Mouse (Mus musculus) G1E (cell line): Measurements from ENCODE around the gene Map3k5. TPM values are rescaled to one million over a fixed set of nuclear protein-coding genes. Genes with fewer than 3 reads are reported as not detected.

Experiments
- ATAC-seq: 2 replicates; pipeline ENCODE4 v1.8.0; 2016; ENCODE audit warnings: mild to moderate bottlenecking; ENCODE audit not compliant: insufficient number of reproducible peaks, poor library complexity, low FRiP score, severe bottlenecking; ENCODE audit errors: extremely low read depth
- DNase-seq: peaks from one replicate; pipeline ENCODE4 v3.0.0; 2012; ENCODE audit warnings: low spot score
- H3K27me3 ChIP-seq: 2 replicates; pipeline ENCODE4 v1.6.1; 2012; ENCODE audit warnings: mild to moderate bottlenecking, low read length, inconsistent platforms; ENCODE audit not compliant: insufficient read depth
- H3K36me3 ChIP-seq: replicated peaks from 2 replicates; pipeline ENCODE3; 2012; ENCODE audit warnings: mild to moderate bottlenecking, inconsistent platforms
- H3K4me1 ChIP-seq: 2 replicates; pipeline ENCODE4 v1.6.1; 2012; ENCODE audit warnings: low read depth, low read length, inconsistent platforms, mixed read lengths; ENCODE audit not compliant: insufficient read depth
- H3K4me3 ChIP-seq: 2 replicates; pipeline ENCODE4 v1.5.1; 2012; ENCODE audit warnings: low read depth, mild to moderate bottlenecking, inconsistent platforms, low read length, moderate library complexity, mixed read lengths
- H3K9me3 ChIP-seq: replicated peaks from 2 replicates; pipeline ENCODE4 v1.6.1; 2012; ENCODE audit warnings: inconsistent platforms
- CTCF ChIP-seq: IDR thresholded peaks from 2 replicates; pipeline ENCODE4 v1.5.1; 2012; ENCODE audit warnings: low read depth, low read length, inconsistent platforms, mixed read lengths
- GATA1 ChIP-seq: IDR thresholded peaks from 2 replicates; pipeline ENCODE4 v1.6.1; 2012; ENCODE audit warnings: borderline replicate concordance, low read length, inconsistent platforms, mixed read lengths
- GATA2 ChIP-seq: IDR thresholded peaks from 2 replicates; pipeline ENCODE4 v1.6.1; 2012; ENCODE audit warnings: low read depth, low read length, inconsistent platforms, borderline replicate concordance
- POLR2AphosphoS5 ChIP-seq: IDR thresholded peaks from 2 replicates; pipeline ENCODE4 v1.6.1; 2012; ENCODE audit warnings: low read depth, low read length, inconsistent platforms; ENCODE audit not compliant: insufficient replicate concordance
- TAL1 ChIP-seq: conservative IDR thresholded peaks from 2 replicates; pipeline ENCODE4 v1.6.1; 2012; ENCODE audit warnings: low read depth, low read length, inconsistent platforms, mixed read lengths
- polyA plus RNA-seq: library from polyadenylated mRNA; stranded (reverse); fragments of >175 nt; gene quantifications from 2 replicates; pipeline ENCODE4 v1.2.3, GENCODE M21; 2012
- total RNA-seq, 2 experiments: library from RNA; stranded (forward) in 1 of 2; stranded (reverse) in 1 of 2; fragments of 200-1000 nt in 1 of 2; fragments of >200 nt in 1 of 2; fragmentation: Nextera tagmentation in 1 of 2; gene quantifications; 2 replicates each; pipeline ENCODE4 v1.2.3; 2014 to 2017

The Map3k5 gene
- total and polyA plus RNA-seq, 3 experiments = 0.18 to 1.4 (median 1.3) TPM

DNA sequence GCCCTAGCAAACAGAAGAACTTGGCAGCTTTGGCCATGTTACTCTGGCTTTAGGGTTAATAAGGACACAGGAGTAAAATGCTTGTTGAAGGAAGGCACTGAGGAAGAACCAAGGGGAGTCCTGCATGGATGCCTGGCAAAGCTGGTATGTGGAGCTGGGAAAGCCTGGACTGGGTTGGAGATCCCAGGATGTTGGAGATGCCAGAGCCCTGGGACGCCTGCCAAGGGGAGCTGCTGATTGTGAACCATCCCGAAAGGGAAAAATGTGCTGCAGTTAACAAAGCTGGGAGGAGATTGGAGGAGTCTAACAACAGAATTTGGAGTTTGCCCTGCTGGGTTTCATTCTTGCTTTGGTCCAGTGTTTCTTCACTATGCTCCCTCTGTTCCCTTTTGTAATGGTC, 97.7 kb downstream of the Map3k5 start:
- H3K36me3 ChIP-seq = no peaks in the 10 kb centered on the region
- no peaks in the 10 kb centered on the region for H3K4me1 ChIP-seq
- peaks cover 3% of the 10 kb centered on the region; the same call in 1 of the 2 replicates for H3K27me3 ChIP-seq
- no peak for ATAC-seq
- no peaks in the 10 kb centered on the region for H3K9me3 ChIP-seq
- no peak overlapping the region for H3K4me3 ChIP-seq
- TF ChIP-seq POLR2AphosphoS5 = no peak
- TF ChIP-seq GATA2 = no peak
- no peak for TF ChIP-seq CTCF
- no peak for TF ChIP-seq TAL1
- TF ChIP-seq GATA1 = no peak
- no peak for DNase-seq

DNA sequence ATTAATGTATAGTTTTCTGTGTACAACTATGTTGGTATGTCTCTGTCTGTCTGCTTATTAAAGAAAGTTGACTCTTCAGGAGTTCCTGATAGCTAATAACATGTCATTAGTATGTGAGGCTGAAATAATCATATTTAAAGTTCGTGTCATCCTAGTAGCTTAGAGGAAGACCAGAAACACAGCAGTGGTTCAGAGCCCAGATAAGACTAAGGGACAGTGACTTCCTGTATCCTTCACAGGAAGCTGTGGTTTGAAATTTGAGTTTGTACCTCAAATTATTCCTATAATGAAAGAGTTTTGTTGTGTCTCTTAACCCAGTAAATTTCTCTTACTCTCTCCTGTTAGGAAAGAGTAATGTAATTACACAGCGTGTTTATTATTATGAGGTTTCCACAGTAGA, 102.1 kb downstream of the Map3k5 start:
- H3K9me3 ChIP-seq = no peaks in the 10 kb centered on the region
- peaks cover 2% of the 10 kb centered on the region; the same call in 1 of the 2 replicates for H3K4me1 ChIP-seq
- TF ChIP-seq TAL1 (no peak), POLR2AphosphoS5 (no peak), CTCF (no peak), GATA1 (no peak), GATA2 (no peak)
- H3K36me3 ChIP-seq = no peaks in the 10 kb centered on the region
- ATAC-seq = no peak
- H3K27me3 ChIP-seq = peaks cover 5% of the 10 kb centered on the region
- no peak overlapping the region for H3K4me3 ChIP-seq
- no peak for DNase-seq

DNA sequence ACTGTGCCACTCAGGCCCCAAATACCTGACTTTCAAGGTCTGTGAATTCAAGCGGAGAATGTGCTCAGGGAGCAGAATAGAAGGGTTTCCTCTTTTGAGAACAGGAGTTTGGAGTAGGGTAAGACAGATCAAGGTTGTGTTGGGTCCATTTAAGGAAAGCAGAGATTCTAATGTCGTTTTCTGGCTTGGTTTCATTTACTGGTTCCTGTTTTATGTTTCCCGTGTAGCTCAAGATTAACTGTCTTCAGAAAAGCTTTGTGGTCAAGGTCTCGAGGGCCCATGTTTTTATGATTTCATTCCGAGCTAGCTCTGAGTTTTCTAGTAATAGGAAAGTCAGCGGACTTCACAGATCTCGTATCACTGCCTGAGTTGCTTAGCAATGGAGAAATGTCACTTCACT, 102.6 kb downstream of the Map3k5 start:
- Histone ChIP-seq H3K9me3 (no peaks in the 10 kb centered on the region), H3K36me3 (no peaks in the 10 kb centered on the region), H3K4me3 (no peak overlapping the region), H3K27me3 (peaks cover 6% of the 10 kb centered on the region), H3K4me1 (peaks cover 2% of the 10 kb centered on the region; the same call in 1 of the 2 replicates)
- DNase-seq (no peak), ATAC-seq (no peak)
- TF ChIP-seq GATA2 (no peak), TAL1 (no peak), GATA1 (no peak), POLR2AphosphoS5 (no peak), CTCF (no peak)

DNA sequence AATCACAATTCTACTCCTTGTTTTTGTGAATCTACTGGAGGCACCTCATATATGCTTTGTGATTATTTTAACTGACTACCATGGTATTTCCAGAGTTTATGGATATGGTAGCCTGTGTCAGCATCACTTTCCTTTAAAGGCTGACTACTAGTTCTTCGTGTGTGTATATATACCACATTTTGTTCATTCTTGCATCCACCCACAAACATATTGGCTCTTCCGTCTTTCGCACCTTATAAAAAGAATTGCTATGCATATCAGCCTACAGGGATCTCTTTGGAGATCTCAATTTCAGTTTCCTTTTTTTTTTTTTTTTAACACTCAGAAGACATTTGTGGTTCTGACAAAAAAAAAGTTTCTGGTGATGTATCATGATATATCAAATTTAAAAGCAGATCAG, 105.3 kb downstream of the Map3k5 start:
- H3K9me3 ChIP-seq = no peaks in the 10 kb centered on the region
- H3K27me3 ChIP-seq = peaks cover 12% of the 10 kb centered on the region
- DNase-seq = no peak
- H3K36me3 ChIP-seq = no peaks in the 10 kb centered on the region
- TF ChIP-seq POLR2AphosphoS5 = no peak
- no peak for TF ChIP-seq CTCF
- TF ChIP-seq TAL1 = no peak
- no peak for TF ChIP-seq GATA1
- no peak for TF ChIP-seq GATA2
- no peak overlapping the region for H3K4me3 ChIP-seq
- H3K4me1 ChIP-seq = peaks cover 2% of the 10 kb centered on the region; the same call in 1 of the 2 replicates
- no peak for ATAC-seq

DNA sequence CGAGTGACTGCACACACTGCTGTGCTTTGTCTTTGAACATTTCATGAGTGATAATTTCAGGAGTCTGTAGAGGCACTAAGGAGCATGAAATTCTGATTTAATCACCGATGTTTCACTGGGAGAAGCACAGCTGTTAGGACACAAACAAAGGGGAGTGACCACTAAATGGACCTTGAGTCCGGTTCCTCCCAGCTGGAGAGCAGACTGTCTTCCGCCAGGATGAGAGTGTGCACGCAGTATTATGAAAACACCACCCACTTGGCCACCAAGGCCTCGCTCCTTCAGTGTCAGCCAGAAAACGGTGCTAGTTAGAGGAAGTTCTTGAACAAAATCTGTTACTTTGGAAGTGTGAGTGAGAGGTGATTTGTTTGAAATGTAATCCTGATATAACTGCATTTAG, 105.8 kb downstream of the Map3k5 start:
- ATAC-seq = no peak

DNA sequence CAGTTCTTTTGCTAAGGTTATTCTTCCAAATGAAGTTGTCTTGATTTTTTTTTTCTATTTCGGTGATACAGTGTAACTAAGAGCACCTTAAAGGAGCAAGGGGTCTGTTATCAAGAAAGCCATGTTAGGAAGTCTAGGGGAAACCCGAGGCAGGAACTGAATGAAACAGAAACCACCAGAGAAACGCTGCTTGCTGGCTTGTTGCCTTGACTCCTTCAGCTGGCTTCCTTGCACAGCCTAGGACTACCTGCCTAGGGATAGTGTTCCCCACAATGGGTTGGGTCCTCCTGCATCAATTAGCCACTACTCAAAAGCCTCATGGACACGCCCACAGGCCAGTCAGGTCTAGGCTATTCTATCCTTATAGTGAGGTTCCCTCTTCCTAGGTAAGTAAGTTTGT, 106.4 kb downstream of the Map3k5 start:
- no peak for DNase-seq
- ATAC-seq = no peak
- no peak overlapping the region for H3K4me3 ChIP-seq
- H3K36me3 ChIP-seq = no peaks in the 10 kb centered on the region
- TF ChIP-seq CTCF (no peak), GATA1 (no peak)
- H3K4me1 ChIP-seq = peaks cover 2% of the 10 kb centered on the region; the same call in 1 of the 2 replicates
- peaks cover 12% of the 10 kb centered on the region for H3K27me3 ChIP-seq
- no peaks in the 10 kb centered on the region for H3K9me3 ChIP-seq

More for the DNA sequence above, 105.8 kb downstream of the Map3k5 start:
- H3K4me1 ChIP-seq = peaks cover 2% of the 10 kb centered on the region; the same call in 1 of the 2 replicates
- H3K27me3 ChIP-seq = peaks cover 12% of the 10 kb centered on the region
- no peak overlapping the region for H3K4me3 ChIP-seq
- TF ChIP-seq TAL1 (no peak), GATA2 (no peak), CTCF (no peak), POLR2AphosphoS5 (no peak), GATA1 (no peak)
- no peak for DNase-seq
- no peaks in the 10 kb centered on the region for H3K9me3 ChIP-seq
- no peaks in the 10 kb centered on the region for H3K36me3 ChIP-seq

DNA sequence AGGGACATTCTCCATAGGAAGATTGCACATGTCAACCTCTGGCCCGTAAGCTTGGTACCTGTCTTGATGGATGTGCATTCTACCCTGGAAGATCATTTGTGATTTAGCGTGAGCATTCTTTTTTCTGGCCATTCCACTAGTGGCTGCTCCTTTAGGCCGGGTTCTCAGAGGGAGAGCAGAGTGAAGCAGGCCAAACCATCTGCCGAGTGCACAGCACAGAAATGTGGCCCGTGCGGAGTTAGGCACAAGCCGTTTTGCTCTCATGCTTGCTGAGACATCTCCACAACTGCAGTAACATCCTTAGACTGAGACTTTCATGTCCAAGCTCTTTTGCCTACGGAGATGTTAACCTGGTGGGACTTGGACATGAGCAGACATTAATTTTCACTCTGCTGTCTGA, 107.8 kb downstream of the Map3k5 start:
- TF ChIP-seq POLR2AphosphoS5 (no peak), TAL1 (no peak), GATA1 (no peak), CTCF (no peak), GATA2 (no peak)
- no peak for DNase-seq
- no peaks in the 10 kb centered on the region for H3K36me3 ChIP-seq
- H3K27me3 ChIP-seq = peaks cover 12% of the 10 kb centered on the region
- H3K4me1 ChIP-seq = peaks cover 2% of the 10 kb centered on the region; the same call in 1 of the 2 replicates
- no peak overlapping the region for H3K4me3 ChIP-seq
- H3K9me3 ChIP-seq = no peaks in the 10 kb centered on the region
- ATAC-seq = no peak
